Mouse (Mus musculus) lung, postnatal 0 days (tissue): Measurements from ENCODE around the gene Ugt1a6b.

Experiments
- CTCF ChIP-seq: IDR thresholded peaks from 2 replicates; pipeline ENCODE4 v1.5.1; 2016; ENCODE audit warnings: antibody characterized with exemption, mild to moderate bottlenecking
- EP300 ChIP-seq: IDR thresholded peaks from 2 replicates; pipeline ENCODE4 v1.6.1; 2016; ENCODE audit warnings: antibody characterized with exemption, mild to moderate bottlenecking, control low read depth

DNA sequence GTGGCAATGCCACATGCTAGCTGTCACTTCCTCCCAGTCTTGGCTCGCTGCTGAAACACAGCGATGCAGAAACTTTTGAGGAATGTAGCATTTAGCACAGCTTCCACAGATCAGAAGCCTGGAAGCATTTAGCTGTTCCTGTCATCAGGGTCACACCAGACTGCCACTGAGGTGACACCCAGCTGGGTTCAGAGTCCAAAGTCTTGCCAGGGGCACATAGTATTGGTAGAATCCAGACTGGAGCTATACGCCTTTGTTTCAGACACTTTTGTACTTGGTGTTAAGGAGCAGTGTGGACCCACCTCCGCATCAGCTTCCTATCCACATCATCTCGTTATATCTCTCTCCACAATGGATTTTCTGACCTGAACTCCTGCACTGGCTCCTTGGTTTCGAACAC lies 150.5 kb downstream of the Ugt1a6b start:
- no peak for TF ChIP-seq CTCF
- no peak for TF ChIP-seq EP300
